Mouse (Mus musculus) forebrain, embryonic 11.5 days (tissue): ENCODE results near the gene Krtap7-1. TPM values are rescaled to one million over a fixed set of nuclear protein-coding genes. Genes with fewer than 3 reads are reported as not detected.

Experiments used
- ATAC-seq: fragments of 200-750 bp; cut with Nextera tagmentation; replicated peaks from 2 replicates; pipeline ENCODE4 v1.8.0; 2017; ENCODE audit warnings: moderate TSS enrichment; ENCODE audit not compliant: low FRiP score
- DNase-seq: peaks from one replicate; pipeline ENCODE4 v3.0.0-alpha.2; 2017; ENCODE audit warnings: low spot score
- H3K27ac ChIP-seq: fragments of 300-500 bp; sonication (generic); 2 replicates; pipeline ENCODE4 v1.5.1; 2014; ENCODE audit warnings: low read depth, low read length
- H3K27me3 ChIP-seq: fragments of 300-500 bp; sonication (generic); 2 replicates; pipeline ENCODE4 v1.6.1; 2014; ENCODE audit warnings: mild to moderate bottlenecking, low read length, mixed read lengths; ENCODE audit not compliant: control insufficient read depth, insufficient read depth
- H3K36me3 ChIP-seq: fragments of 300-500 bp; sonication (generic); 2 replicates; pipeline ENCODE4 v1.6.1; 2014; ENCODE audit warnings: mild to moderate bottlenecking, low read length, moderate library complexity, mixed read lengths; ENCODE audit not compliant: control insufficient read depth, insufficient read depth
- H3K4me1 ChIP-seq: fragments of 300-500 bp; sonication (generic); replicated peaks from 2 replicates; pipeline ENCODE4 v1.6.1; 2014; ENCODE audit warnings: low read length, mixed read lengths; ENCODE audit not compliant: control insufficient read depth, insufficient read depth
- H3K4me2 ChIP-seq: fragments of 300-500 bp; sonication (generic); 2 replicates; pipeline ENCODE4 v1.6.1; 2014; ENCODE audit warnings: low read depth, mild to moderate bottlenecking, low read length, moderate library complexity, mixed read lengths; ENCODE audit not compliant: severe bottlenecking
- H3K4me3 ChIP-seq: fragments of 300-500 bp; sonication (generic); 2 replicates; pipeline ENCODE4 v1.5.1; 2014; ENCODE audit warnings: low read depth, low read length
- H3K9ac ChIP-seq: fragments of 300-500 bp; sonication (generic); 2 replicates; pipeline ENCODE4 v1.6.1; 2014; ENCODE audit warnings: low read length
- H3K9me3 ChIP-seq: fragments of 300-500 bp; sonication (generic); 2 replicates; pipeline ENCODE4 v1.6.1; 2016; ENCODE audit warnings: low read length, mixed read lengths; ENCODE audit not compliant: control insufficient read depth
- WGBS: fragments of 180-500 bp; shearing (Covaris S2); extraction: QIAGEN DNeasy Blood & Tissue Kit; methylation state at CpG from one replicate; pipeline ENCODE4 v1.1.7; 2014; 5-methylcytosine and 5-hydroxymethylcytosine counted together
- polyA plus RNA-seq: library from polyadenylated mRNA; unstranded; fragments of >200 nt; fragmentation: Nextera tagmentation; extraction: Ambion mirVana; gene quantifications from 2 replicates; pipeline ENCODE4 v1.2.1, GENCODE M21; 2014

Gene Krtap7-1
- not detected in 2 replicates for polyA plus RNA-seq

DNA sequence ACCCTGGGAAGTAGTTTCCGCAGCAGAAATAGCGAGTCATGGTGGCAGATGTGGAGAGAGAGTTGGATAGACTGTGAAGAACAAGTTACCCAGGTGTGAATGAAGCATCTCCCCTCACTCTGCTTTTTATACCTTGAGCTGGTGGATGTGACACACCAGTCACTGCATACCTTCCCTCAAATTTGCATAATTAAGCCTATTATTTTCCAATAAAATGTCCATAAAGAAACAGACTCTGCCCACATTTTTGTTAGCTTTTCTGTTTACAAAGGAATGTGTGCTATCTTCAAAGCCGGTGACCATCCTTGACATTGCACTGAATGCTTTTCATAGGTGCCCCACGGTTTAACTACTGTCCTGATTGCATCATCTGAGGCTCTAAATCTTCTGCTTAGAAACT, at the start of gene Krtap7-1:
Gene Krtap7-1 (minus strand): TSS at position 101 of the 400 bp plus-strand sequence.
- Histone ChIP-seq H3K27me3 (no peaks in the 10 kb centered on the region), H3K9me3 (no peaks in the 10 kb centered on the region), H3K36me3 (no peaks in the 10 kb centered on the region), H3K4me3 (no peak within 1 kb of the TSS), H3K4me1 (no peaks in the 10 kb centered on the region), H3K27ac (no peak within 1 kb of the TSS), H3K4me2 (no peak within 1 kb of the TSS), H3K9ac (no peak within 1 kb of the TSS)
- no peak for DNase-seq
- ATAC-seq = no peak
- 84% methylated on average over 4 of the region's 4 CpGs for WGBS

- Histone ChIP-seq H3K27me3 (no peaks in the 10 kb centered on the region), H3K4me3 (no peak overlapping the region), H3K4me2 (no peak overlapping the region), H3K9me3 (no peaks in the 10 kb centered on the region), H3K4me1 (no peaks in the 10 kb centered on the region), H3K27ac (no peak overlapping the region), H3K36me3 (no peaks in the 10 kb centered on the region), H3K9ac (no peak overlapping the region)
- no peak for ATAC-seq
- no peak for DNase-seq
Observed at GRCm38 (mm10) chr16:89550298-89550697, 42.2 kb upstream of the Krtap7-1 start.

DNA sequence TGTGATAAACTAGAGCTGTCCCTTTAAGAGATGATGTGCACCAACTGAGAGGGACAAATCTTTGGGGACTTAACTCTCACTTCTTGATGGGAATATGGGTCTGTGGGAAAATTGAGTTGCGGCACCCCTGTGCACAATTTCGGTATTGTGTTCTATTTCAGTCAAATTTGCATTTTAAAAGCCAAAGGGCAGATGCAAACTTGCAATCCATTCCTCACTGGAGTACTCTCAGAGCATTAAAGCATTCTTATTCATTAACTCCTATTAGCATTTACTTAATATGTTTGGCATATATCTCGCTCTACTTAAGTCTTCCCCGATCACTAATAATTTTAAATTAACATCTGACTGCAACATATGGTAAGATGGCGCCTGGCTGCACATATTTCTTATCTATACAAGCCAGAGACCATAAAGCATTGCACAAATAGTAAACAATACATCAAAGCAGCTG, 29.9 kb upstream of the Krtap7-1 start:
- ATAC-seq (peak; percentile 38), DNase-seq (no peak)
- no peak overlapping the region for H3K4me2 ChIP-seq
- no peaks in the 10 kb centered on the region for H3K9me3 ChIP-seq
- no peak overlapping the region for H3K4me3 ChIP-seq
- H3K9ac ChIP-seq = no peak overlapping the region
- H3K27me3 ChIP-seq = no peaks in the 10 kb centered on the region
- no peak overlapping the region for H3K27ac ChIP-seq
- H3K4me1 ChIP-seq = no peaks in the 10 kb centered on the region
- 67% methylated on average over 5 of the region's 5 CpGs for WGBS
- H3K36me3 ChIP-seq = no peaks in the 10 kb centered on the region

DNA sequence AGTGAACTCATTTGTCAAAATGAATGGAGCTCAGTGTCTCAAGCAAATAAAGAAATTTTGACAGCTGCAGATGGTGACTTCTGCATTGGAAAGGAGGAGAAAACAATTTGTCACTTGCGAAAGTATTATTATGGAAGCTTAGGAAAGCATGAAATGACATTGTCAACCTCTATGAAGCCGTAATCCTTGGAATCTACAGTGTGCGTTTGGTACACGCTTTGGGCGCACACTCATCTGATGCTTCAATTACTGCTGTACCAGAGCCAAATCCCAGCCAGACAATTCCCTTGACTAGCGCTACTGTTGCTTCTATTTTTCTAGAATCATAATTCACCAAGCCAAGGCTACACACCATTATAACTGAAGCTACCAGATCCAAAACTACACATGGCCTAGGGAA, 29.2 kb upstream of the Krtap7-1 start:
- no peaks in the 10 kb centered on the region for H3K4me1 ChIP-seq
- H3K27me3 ChIP-seq = no peaks in the 10 kb centered on the region
- no peaks in the 10 kb centered on the region for H3K9me3 ChIP-seq
- ATAC-seq (no peak), DNase-seq (no peak)
- 94% methylated on average over 6 of the region's 6 CpGs for WGBS
- no peak overlapping the region for H3K4me3 ChIP-seq
- no peak overlapping the region for H3K27ac ChIP-seq
- no peaks in the 10 kb centered on the region for H3K36me3 ChIP-seq
- no peak overlapping the region for H3K4me2 ChIP-seq
- no peak overlapping the region for H3K9ac ChIP-seq

DNA sequence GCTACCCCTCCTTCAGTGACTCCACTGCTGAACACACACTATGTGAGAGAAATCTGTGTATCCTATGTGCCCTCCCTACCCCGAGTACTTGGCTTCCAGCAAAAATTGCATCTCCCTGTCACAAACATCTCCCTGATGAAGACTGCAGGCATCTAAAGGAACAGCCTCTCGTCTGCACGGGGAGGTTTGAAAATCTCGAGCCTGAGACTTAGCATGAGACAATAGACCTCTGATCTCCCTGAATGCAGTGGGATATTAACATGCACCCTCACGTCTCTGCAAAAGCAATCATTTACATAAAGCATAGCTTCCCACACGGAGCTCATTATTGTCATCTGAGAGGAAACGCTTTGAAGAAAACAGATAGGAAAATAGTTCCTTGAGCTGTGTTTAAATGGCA, 22.4 kb upstream of the Krtap7-1 start:
- WGBS = 14% methylated on average over 7 of the region's 7 CpGs
- DNase-seq = no peak
- ATAC-seq = peak; percentile 83
- Histone ChIP-seq H3K27me3 (no peaks in the 10 kb centered on the region), H3K4me1 (peaks cover 16% of the 10 kb centered on the region; the same call in 1 of the 2 replicates), H3K27ac (peak overlapping the region; percentile 66), H3K4me2 (peak overlapping the region; percentile 21; the same call in 1 of the 2 replicates), H3K9ac (no peak overlapping the region), H3K4me3 (no peak overlapping the region), H3K36me3 (no peaks in the 10 kb centered on the region), H3K9me3 (no peaks in the 10 kb centered on the region)

GRCm38 (mm10) chr16:89529846-89530245, 21.7 kb upstream of the Krtap7-1 start:
- no peak overlapping the region for H3K4me2 ChIP-seq
- WGBS = 65% methylated on average over 7 of the region's 7 CpGs
- DNase-seq = no peak

GRCm38 (mm10) chr16:89528380-89528779, 20.3 kb upstream of the Krtap7-1 start:
- Histone ChIP-seq H3K27ac (no peak overlapping the region), H3K4me2 (no peak overlapping the region), H3K27me3 (no peaks in the 10 kb centered on the region), H3K36me3 (no peaks in the 10 kb centered on the region), H3K9ac (no peak overlapping the region), H3K9me3 (no peaks in the 10 kb centered on the region), H3K4me1 (peaks cover 16% of the 10 kb centered on the region; the same call in 1 of the 2 replicates), H3K4me3 (no peak overlapping the region)
- DNase-seq (no peak), ATAC-seq (0 out of 2 replicates have a peak, but pooled peaks have one; percentile 34)
- WGBS = 69% methylated on average over 3 of the region's 3 CpGs

More at GRCm38 (mm10) chr16:89529846-89530245, 21.7 kb upstream of the Krtap7-1 start:
- ATAC-seq = peak; percentile 49
- peak overlapping the region; percentile 66 for H3K27ac ChIP-seq
- H3K9ac ChIP-seq = no peak overlapping the region; the same call in 1 of the 2 replicates
- no peaks in the 10 kb centered on the region for H3K36me3 ChIP-seq
- H3K9me3 ChIP-seq = no peaks in the 10 kb centered on the region
- H3K4me3 ChIP-seq = no peak overlapping the region
- H3K4me1 ChIP-seq = peaks cover 16% of the 10 kb centered on the region; the same call in 1 of the 2 replicates
- H3K27me3 ChIP-seq = no peaks in the 10 kb centered on the region

GRCm38 (mm10) chr16:89520996-89521395, 12.9 kb upstream of the Krtap7-1 start:
- Histone ChIP-seq H3K4me2 (no peak overlapping the region), H3K9ac (no peak overlapping the region), H3K9me3 (no peaks in the 10 kb centered on the region), H3K36me3 (no peaks in the 10 kb centered on the region), H3K27me3 (no peaks in the 10 kb centered on the region), H3K4me1 (no peaks in the 10 kb centered on the region), H3K27ac (no peak overlapping the region), H3K4me3 (no peak overlapping the region)
- 93% methylated on average over 4 of the region's 4 CpGs for WGBS
- ATAC-seq (no peak), DNase-seq (no peak)

DNA sequence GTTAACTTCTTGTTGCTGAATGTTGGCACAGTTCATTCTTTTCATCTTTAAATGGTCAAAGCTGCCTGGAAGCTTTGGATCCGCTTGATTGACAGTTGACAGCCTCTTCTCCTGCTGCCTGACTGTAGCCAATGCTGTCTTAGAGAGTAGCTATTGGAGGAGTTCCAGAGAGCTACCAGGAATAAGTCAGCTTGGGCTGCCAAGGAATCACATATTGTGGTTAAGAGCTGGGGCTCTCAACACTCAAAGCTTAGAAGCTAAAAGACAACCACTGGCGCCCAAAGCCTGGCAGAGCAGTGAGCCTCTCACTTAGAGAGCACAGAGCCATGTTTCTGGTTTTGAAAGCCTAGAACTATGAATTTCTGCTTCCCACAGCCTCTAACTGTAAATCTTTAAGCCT, 12.4 kb upstream of the Krtap7-1 start:
- no peaks in the 10 kb centered on the region for H3K36me3 ChIP-seq
- no peak for DNase-seq
- no peak overlapping the region for H3K4me3 ChIP-seq
- no peak for ATAC-seq
- no peak overlapping the region for H3K27ac ChIP-seq
- H3K4me1 ChIP-seq = no peaks in the 10 kb centered on the region
- H3K27me3 ChIP-seq = no peaks in the 10 kb centered on the region
- no peak overlapping the region for H3K9ac ChIP-seq
- H3K9me3 ChIP-seq = no peaks in the 10 kb centered on the region
- no peak overlapping the region for H3K4me2 ChIP-seq
- 83% methylated on average over 2 of the region's 2 CpGs for WGBS
